Mouse (Mus musculus) layer of hippocampus, adult 11-12 months (tissue): Measurements from ENCODE around the gene Alad.
A peak's percentile ranks its signal among the peaks of the same experiment; 100 is the strongest.
"Not testable (repeated sequence)": the region's sequence is repeated elsewhere in the genome, so short reads cannot be mapped to it uniquely, and the experiment has no call there.

Experiments
- DNase-seq: peaks from one replicate; pipeline ENCODE4 v3.0.0; 2022; ENCODE audit warnings: low spot score

The Alad gene

DNA sequence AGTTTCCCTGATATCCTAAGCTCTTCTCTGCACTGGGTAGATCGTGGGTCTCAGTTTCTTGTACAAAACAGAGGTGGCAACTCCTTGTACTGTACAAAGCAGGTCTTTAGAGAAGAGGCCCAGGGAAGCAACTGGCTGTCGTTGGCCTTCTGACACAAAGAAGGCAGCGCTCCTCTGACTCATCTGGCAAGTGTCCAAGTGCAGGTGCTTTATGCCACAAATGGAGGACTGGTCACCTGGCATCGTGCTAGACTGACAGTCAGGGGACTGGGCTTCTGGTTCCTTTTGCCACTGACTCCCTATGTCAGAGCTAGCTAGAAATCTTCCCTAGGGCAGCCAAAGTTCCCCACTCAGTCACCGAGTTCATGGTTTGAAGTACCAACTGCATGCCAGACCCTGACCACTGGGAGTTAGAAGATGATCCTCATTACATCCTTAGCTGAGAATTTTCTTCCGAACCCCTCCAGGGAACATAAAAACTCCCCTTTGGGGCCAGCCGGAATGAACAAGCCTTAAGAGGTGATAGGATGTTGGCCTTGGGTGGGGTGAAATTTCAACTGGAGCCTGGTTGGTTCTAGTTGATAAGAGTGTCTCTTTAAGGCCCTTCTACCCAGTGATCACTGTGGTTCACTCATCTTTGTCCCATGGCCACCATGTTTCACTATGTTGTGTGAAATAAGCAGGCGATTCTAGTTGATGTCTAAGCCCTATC is 34.1 kb downstream of the Alad start:
- no peak for DNase-seq

DNA sequence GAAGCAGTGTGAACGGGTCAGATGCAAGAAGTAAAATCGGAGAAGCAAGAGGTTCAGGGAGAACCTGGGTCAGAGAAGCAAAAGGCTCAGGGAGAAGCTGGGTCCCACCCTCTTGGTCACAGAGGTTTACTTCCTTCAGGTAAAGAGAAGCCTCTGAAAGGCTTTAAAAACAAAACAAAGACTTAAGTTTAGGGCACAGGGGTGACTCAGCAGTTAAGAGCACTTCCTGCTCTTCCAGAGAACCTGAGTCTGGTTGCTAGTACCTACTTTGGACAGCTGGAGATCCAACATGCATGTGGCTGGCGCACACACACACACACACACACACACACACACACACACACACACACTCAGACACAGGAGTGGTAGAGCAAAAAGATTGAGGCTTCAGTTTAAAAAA is 34.8 kb downstream of the Alad start:
- no peak for DNase-seq

DNA sequence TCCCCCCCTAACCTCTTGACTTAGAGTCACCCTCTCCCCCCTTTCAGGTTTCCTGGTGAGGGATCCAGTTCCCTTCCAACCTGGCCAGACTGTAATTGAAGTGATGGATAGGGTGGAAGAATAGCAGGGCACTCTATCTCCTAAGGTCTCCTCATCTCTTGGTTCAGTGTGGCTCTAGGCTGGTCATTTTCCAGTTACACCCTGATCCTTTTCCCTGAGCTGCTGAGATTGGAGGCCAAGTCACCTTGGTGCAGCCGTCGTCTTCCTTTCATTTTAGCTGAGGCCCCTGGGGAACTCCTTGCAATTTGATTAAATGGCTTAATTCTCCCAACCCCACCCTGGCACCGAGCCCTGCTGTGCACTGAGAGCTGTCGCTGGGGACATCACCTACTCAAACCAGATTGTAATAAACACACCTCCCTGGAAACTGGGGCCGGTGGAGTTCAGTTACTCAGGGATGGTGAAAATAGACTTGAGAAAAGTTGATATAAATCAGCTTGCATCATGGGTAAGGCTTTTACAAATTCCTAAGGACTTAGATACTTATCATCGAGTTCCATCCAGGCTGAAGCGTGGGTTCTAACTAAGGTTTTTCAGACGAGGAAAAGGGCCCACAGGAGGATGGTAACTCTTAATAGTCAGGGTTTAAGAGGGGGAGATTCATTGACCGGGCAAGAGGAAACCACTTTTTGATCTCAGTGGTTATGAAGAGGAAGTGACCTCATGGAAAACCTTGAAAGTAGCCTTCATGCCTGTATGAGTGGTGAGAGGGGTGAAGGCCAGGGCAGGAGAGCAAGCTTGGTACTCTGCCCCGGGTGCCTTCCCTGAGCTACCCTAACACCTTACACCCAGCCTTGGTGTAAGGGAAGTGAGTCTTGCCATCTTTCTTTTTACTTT is 38.8 kb downstream of the Alad start:
- no peak for DNase-seq

DNA sequence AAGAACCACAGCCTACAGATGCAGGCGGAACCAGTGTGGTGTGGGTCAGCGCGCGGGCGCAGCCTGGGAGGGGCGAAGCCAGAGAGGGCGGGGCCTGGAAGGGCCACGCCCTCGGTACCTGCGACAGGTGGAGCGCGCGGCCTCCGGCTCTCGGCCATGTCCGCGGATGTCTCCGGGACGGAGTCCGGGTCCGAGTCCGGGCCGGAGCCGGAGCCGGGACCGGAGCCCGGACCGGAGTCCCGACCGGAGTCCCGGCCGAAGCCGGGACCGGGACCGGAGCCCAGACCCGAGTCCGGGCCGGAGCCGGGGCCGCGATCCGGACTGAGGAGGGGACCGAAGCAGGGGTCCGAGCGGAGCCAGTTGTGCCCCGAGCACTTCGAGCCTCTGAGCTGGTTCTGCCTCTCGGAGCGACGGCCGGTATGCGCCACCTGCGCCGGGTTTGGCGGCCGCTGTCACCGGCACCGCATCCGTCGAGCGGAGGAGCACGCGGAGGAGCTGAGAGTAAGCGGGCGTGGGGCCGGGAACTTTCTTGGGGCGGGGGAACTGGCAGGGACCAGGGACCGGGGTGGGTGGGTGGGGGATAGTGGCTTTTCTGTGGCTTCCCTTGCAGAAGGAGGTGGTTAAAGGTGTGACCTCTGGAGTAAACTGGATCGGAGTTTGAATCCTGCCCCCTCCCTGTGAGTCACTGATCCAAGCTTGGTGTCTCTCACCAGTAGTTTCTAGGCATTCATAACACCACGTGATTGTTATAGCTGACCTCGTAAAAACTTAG is 39.6 kb downstream of the Alad start, which contains the start of gene Bspry:
Gene Bspry, plus strand, starts transcription at position 117 of the 772 bp plus-strand sequence.
- DNase-seq, result no peak

DNA sequence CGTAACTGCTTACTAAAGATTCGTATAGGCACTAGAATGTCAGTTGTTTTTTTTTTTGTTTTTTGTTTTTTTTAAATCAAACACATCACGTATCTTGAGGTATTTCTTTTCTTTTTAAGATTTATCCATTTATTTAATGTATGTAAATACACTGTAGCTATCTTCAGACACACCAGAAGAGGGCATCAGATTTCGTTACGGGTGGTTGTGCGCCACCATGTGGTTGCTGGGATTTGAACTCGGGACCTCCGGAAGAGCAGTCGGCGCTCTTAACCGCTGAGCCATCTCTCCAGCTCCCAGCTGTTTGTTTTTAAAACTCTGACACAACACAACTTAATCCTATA is 40.2 kb downstream of the Alad start:
- DNase-seq, result not testable (repeated sequence)

DNA sequence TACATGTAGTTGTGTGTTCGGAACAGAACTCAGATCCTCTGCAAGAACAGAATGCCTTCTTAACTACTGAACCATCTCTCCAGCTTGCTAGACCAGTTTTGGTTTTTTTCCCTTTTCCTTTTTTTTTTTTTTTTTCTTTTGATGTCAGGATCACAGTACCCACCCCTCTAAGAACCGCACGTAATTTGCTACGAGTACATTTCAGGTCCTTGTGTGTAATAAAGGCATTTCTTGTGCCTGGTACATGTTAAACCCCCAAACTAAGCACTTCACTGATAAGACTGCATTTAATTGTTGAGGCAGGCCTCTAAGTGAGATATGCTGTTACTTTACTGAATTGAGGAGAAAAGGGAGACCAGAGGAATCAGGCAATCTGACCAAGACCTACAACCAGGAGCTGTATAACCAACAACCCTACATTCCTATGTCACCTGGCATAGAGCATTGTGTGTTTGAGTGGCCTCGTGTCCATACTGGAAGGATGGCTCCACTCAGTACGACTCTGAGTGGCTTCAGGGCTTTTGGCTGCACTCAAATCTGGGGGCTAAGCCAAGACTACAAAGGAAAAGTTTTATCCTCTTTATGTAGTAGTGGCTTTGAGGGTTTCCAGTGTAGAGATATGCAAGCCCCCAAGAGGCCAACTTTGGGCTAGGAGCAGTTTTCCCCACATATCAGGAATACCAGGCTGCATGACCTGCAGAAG is 42.0 kb downstream of the Alad start:
- no peak for DNase-seq

DNA sequence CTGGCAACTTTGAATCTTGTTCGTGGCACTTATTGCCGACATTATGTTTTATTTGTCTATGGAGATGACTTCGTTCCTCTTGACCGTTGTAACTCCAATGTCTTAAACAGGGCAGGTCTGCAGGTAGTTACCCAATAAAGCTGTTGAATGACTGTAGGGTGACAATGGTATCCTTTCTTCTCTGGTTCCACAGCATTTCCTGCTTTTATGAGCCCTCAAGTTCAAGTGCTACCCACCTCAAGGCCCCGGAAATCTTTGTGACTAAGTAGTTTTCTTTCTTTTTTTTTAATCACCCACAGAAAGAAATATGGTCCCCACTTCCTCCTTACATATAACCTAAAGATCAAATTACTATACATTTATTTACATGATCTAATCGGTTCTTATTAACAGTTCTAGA is 43.9 kb downstream of the Alad start:
- DNase-seq, result no peak

DNA sequence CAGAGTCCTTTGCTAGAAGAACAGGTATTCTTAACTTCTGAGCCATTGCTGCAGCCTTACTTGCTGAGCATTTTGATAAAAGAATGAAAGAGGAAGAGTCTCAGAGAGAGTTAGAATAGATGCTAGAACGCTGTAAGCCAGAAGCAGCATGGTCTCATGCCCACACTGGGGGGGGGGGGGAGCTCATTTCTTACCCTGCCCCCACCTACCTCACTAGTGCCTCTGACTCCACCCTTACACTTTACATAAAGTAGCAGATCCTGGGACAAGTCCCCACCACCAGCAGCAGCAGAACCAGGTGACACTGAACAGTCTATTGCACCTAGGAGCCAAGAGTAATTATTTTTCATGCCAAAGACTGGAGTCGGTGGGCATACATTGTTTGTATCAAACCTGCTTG is 44.6 kb downstream of the Alad start:
- DNase-seq, result no peak

DNA sequence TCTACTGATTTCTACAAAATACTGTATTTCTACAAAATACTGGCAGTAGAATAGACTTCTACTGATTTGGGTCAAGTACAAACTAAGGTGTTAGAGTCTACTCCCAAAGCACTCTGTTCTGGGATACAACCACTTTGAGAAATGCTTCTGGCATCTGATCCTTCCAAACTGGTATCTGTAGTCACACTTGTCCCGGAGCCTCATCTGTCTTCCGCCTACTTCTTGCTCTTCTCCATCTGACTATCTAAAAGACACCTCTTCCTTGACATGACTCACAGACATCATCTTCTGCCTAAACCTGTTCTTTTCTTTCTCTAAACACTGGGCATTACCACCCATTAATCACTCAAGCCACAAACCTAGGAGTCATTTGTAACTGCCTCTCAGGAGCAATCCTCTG is 47.6 kb downstream of the Alad start:
- DNase-seq, result no peak

DNA sequence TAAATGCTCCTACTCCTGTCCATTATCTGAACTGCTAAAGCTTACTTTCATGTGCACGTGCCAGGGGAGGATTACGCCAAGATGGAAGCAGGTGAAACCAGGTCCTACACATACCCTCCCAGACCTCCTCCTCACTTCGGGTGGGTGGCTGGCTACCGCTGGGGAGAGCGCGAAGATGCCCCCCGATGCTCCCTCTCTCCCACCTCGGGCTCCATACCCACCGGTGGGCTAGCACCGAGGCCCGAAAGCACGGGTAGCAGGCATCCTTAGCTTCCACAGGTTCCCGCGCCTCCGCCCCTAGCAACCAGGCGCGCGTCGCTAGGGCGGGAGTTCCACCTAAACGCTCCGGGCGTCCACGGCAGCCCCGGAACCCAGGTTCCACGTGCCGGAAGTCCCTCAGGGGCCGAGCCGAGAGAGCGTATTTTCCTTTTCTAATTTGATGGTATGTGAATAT is 49.1 kb downstream of the Alad start, which contains the start of gene Wdr31:
Gene Wdr31, minus strand, starts transcription at position 299 of the 454 bp plus-strand sequence.
- DNase-seq, result peak; percentile 79

DNA sequence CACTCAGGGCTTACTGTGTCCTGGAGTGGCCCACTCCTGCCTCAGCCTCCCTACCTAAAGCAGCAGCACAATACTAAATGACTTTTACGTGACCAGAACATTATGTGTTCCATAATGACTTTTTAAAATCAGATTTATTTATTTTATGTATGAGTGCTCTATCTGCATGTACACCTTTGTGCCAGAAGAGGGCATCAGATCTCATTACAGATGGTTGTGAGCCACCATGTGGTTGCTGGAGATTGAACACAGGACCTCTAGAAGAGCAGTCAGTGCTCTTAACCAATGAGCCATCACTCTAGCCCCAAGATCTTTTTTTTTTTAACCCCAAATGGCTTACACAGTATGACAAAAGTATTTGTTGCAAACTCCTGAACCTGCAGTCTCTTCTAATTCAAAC is 51.6 kb downstream of the Alad start:
- no peak for DNase-seq

DNA sequence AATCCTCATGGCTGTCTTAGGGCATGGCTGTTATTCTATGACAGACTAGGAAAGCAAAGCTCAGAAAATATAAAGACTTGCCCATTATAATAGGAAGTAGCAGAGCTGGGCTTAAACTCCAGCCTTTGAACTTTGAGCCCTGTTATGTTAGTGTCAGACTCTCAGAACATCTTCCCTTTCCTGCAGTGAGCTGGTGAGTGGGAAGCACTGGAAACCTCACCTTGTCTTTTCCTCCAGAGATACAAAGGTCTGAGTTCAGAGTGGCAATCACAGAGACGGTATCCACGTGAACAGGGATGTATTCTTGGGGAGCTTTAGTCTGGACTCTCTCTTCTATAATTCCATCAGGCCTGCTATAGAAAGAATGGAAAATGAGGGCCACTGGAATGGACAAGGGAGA is 56.6 kb downstream of the Alad start:
- no peak for DNase-seq

DNA sequence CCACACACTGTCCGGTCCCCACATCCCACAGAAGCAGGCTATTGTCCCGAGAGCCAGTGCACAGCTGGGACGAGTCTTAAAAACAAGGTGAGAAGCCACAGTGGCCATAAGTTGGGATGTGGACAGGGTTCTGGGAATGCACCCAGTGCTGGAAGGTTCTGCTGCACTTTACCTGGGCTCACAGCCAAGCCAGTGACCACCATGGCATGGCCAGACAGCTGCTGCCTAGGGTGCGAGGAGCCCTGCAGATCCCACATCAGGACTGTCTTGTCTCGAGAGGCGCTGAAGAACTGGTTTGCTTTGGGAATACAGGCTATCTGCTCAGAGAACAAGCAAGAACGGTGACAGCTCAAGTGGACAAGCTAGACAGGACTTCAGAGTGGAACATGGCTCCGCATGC is 59.4 kb downstream of the Alad start:
- no peak for DNase-seq
